Mouse (Mus musculus) kidney, embryonic 15.5 days (tissue): ENCODE data around the gene 1700001L19Rik. TPM values are rescaled to one million over a fixed set of nuclear protein-coding genes. Genes with fewer than 3 reads are reported as not detected.
"Not testable (repeated sequence)": the region's sequence is repeated elsewhere in the genome, so short reads cannot be mapped to it uniquely, and the experiment has no call there.

Source experiments
- ATAC-seq: fragments of 200-750 bp; cut with Nextera tagmentation; replicated peaks from 2 replicates; pipeline ENCODE4 v1.8.0; 2017; ENCODE audit warnings: moderate TSS enrichment; ENCODE audit not compliant: low FRiP score
- H3K27ac ChIP-seq: fragments of 300-500 bp; sonication (generic); 2 replicates; pipeline ENCODE4 v1.5.1; 2015; ENCODE audit warnings: mild to moderate bottlenecking, inconsistent platforms
- H3K27me3 ChIP-seq: fragments of 300-500 bp; sonication (generic); 2 replicates; pipeline ENCODE4 v1.6.1; 2015; ENCODE audit warnings: inconsistent platforms
- H3K36me3 ChIP-seq: fragments of 300-500 bp; sonication (generic); 2 replicates; pipeline ENCODE4 v1.6.1; 2015; ENCODE audit warnings: inconsistent platforms
- H3K4me1 ChIP-seq: fragments of 300-500 bp; sonication (generic); 2 replicates; pipeline ENCODE4 v1.6.1; 2015; ENCODE audit warnings: inconsistent platforms
- H3K4me2 ChIP-seq: fragments of 300-500 bp; sonication (generic); 2 replicates; pipeline ENCODE4 v1.6.1; 2015; ENCODE audit warnings: moderate library complexity, mild to moderate bottlenecking, inconsistent platforms
- H3K4me3 ChIP-seq: fragments of 300-500 bp; sonication (generic); replicated peaks from 2 replicates; pipeline ENCODE4 v1.5.1; 2015; ENCODE audit warnings: mild to moderate bottlenecking, inconsistent platforms
- H3K9ac ChIP-seq: fragments of 300-500 bp; sonication (generic); 2 replicates; pipeline ENCODE4 v1.6.1; 2015; ENCODE audit warnings: mild to moderate bottlenecking, inconsistent platforms
- H3K9me3 ChIP-seq: fragments of 300-500 bp; sonication (generic); replicated peaks from 2 replicates; pipeline ENCODE4 v1.6.1; 2016; ENCODE audit warnings: inconsistent platforms
- WGBS: fragments of 180-500 bp; shearing (Covaris S2); methylation state at CpG from one replicate; pipeline ENCODE4 v1.1.7; 2015; ENCODE audit warnings: mixed read lengths; 5-methylcytosine and 5-hydroxymethylcytosine counted together
- polyA plus RNA-seq: library from polyadenylated mRNA; unstranded; fragments of >200 nt; fragmentation: Nextera tagmentation; extraction: Ambion mirVana; gene quantifications from 2 replicates; pipeline ENCODE4 v1.2.1, GENCODE M21; 2015

1700001L19Rik gene
- polyA plus RNA-seq, result 0.27 and 0.90 TPM in 2 replicates

- peak within 1 kb of the TSS; percentile 25 for H3K4me3 ChIP-seq
- no peaks in the 10 kb centered on the region for H3K27me3 ChIP-seq
- 0 out of 2 replicates have a peak, but pooled peaks cover 5% of the 10 kb centered on the region for H3K4me1 ChIP-seq
- WGBS, result 9% methylated on average over 10 of the region's 10 CpGs
- peaks cover 18% of the 10 kb centered on the region for H3K36me3 ChIP-seq
- ATAC-seq, result no peak
- H3K9me3 ChIP-seq, result no peaks in the 10 kb centered on the region
- H3K4me2 ChIP-seq, result peak within 1 kb of the TSS; percentile 55
- H3K9ac ChIP-seq, result no peak within 1 kb of the TSS
- H3K27ac ChIP-seq, result no peak within 1 kb of the TSS
These were observed at the start of gene 1700001L19Rik for GRCm38 (mm10) chr13:68597199-68597598. Gene 1700001L19Rik (plus strand): TSS chr13:68597421.

- not testable (repeated sequence) for H3K27ac ChIP-seq, ATAC-seq, H3K36me3 ChIP-seq, H3K4me3 ChIP-seq, H3K4me2 ChIP-seq, H3K4me1 ChIP-seq, H3K9ac ChIP-seq, H3K9me3 ChIP-seq, H3K27me3 ChIP-seq
- 30% methylated on average over 6 of the region's 6 CpGs for WGBS
These were observed 43.8 kb upstream of the 1700001L19Rik start for GRCm38 (mm10) chr13:68553391-68553790.

DNA sequence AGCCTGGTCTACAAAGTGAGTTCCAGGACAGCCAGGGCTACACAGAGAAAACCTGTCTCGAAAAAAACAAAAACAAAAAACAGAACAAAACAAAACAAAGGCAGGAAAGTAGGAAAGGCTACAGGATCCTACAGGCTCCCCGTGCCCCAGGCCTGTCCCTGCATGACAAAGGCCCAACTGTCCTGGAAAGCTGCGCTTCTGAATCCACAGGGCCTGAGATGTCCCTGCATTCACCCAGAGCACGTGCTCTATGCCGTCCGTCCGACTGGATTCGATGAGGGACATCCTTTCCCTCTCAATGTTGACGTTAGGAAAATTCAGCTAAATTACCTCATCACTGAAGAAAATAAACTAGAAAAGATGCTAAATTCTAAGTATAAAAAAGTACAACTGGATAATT, 29.1 kb upstream of the 1700001L19Rik start:
- 96% methylated on average over 9 of the region's 9 CpGs for WGBS
- H3K36me3 ChIP-seq, result peaks cover 91% of the 10 kb centered on the region

GRCm38 (mm10) chr13:68568548-68568947, 28.7 kb upstream of the 1700001L19Rik start:
- no peaks in the 10 kb centered on the region for H3K27me3 ChIP-seq
- ATAC-seq, result no peak
- WGBS, result 91% methylated on average over 11 of the region's 11 CpGs
- H3K9ac ChIP-seq, result no peak overlapping the region
- H3K9me3 ChIP-seq, result no peaks in the 10 kb centered on the region
- H3K4me3 ChIP-seq, result no peak overlapping the region
- H3K36me3 ChIP-seq, result peaks cover 86% of the 10 kb centered on the region
- H3K4me1 ChIP-seq, result peaks cover 15% of the 10 kb centered on the region
- H3K4me2 ChIP-seq, result no peak overlapping the region
- H3K27ac ChIP-seq, result no peak overlapping the region

More for the DNA sequence above, 29.1 kb upstream of the 1700001L19Rik start:
- Histone ChIP-seq H3K27me3 (no peaks in the 10 kb centered on the region), H3K4me2 (no peak overlapping the region), H3K4me3 (no peak overlapping the region), H3K27ac (no peak overlapping the region), H3K9me3 (no peaks in the 10 kb centered on the region), H3K9ac (no peak overlapping the region), H3K4me1 (peaks cover 10% of the 10 kb centered on the region)
- ATAC-seq, result no peak

GRCm38 (mm10) chr13:68569589-68570336, 27.5 kb upstream of the 1700001L19Rik start:
- Histone ChIP-seq H3K27ac (no peak overlapping the region), H3K4me3 (no peak overlapping the region), H3K36me3 (peaks cover 78% of the 10 kb centered on the region), H3K4me1 (peaks cover 22% of the 10 kb centered on the region), H3K27me3 (no peaks in the 10 kb centered on the region), H3K4me2 (no peak overlapping the region), H3K9me3 (no peaks in the 10 kb centered on the region), H3K9ac (no peak overlapping the region)
- 65% methylated on average over 17 of the region's 17 CpGs for WGBS
- ATAC-seq, result no peak

DNA sequence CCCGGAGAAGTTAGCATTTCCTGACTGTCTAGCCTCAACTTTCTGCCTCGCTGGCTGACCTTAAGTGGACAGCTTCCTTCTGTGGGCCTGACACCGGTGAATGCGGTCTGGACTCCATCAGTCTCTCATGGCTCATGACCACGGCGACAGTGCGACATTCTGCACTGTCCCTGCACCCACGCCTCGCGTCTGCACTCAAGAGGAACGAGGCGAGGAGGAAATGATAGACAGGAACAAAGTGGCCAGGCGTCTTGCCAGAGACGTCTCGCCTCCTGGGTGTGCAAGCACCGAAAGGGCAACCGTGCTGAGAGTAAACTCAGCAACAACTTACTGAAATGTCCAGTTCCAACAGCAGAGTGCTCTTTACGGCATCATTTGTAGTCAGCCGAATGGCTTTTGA, 25.0 kb upstream of the 1700001L19Rik start:
- H3K9ac ChIP-seq, result no peak overlapping the region
- 73% methylated on average over 19 of the region's 19 CpGs for WGBS
- no peaks in the 10 kb centered on the region for H3K27me3 ChIP-seq
- no peaks in the 10 kb centered on the region for H3K9me3 ChIP-seq
- no peak for ATAC-seq
- no peak overlapping the region for H3K4me3 ChIP-seq
- peaks cover 22% of the 10 kb centered on the region for H3K4me1 ChIP-seq
- no peak overlapping the region for H3K4me2 ChIP-seq
- peaks cover 77% of the 10 kb centered on the region for H3K36me3 ChIP-seq
- H3K27ac ChIP-seq, result peak overlapping the region; percentile 86

DNA sequence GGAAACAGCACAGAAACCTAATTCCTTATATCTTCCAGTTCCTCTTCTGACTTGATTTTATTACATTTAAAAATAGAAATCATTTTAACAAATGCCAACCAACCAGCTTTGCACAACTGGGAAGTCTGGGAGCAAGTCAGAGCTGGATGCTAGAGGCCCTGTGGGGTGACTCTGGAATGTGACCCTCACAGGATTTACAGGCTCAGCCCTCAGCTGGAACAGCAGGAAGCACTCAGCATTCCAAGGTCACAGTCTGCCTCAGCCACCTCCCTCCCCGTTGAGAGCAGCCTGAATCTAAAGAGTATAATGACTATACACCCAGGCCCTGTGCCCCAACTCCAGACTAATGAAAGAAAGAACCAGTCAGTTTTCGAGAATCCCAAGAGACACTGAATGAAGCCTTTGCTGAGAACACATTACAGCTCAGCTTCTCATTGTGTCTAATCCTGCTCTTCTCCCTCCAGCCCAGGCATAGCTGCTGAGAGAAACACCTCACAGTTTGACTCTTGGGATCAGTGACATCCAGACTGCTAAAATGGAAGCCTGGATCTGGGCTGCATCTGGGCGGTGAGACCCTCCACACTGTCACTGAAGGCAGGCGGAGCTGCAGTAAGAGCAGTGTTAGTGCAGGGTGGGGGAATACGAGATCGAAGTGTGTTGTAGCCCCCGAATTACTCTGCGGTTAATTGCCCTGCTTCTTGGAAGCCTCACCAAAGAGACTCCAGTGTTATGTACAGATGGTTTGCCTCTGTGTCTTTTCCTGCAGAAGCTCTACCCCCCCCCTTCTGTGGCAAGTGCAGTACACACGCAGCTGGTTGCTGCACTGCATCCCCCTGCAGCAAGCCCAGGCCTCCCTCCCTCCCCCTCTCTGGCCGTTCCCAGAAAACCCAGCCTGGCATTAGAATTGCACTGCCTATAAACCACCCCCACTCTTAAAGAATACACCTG, 24.0 kb upstream of the 1700001L19Rik start:
- H3K9me3 ChIP-seq, result no peaks in the 10 kb centered on the region
- peaks cover 75% of the 10 kb centered on the region for H3K36me3 ChIP-seq
- peak overlapping the region; percentile 86 for H3K27ac ChIP-seq
- H3K9ac ChIP-seq, result no peak overlapping the region
- H3K4me1 ChIP-seq, result peaks cover 22% of the 10 kb centered on the region
- no peak overlapping the region for H3K4me2 ChIP-seq
- peak; percentile 90 for ATAC-seq
- 36% methylated on average over 10 of the region's 10 CpGs for WGBS
- no peak overlapping the region for H3K4me3 ChIP-seq
- no peaks in the 10 kb centered on the region for H3K27me3 ChIP-seq

DNA sequence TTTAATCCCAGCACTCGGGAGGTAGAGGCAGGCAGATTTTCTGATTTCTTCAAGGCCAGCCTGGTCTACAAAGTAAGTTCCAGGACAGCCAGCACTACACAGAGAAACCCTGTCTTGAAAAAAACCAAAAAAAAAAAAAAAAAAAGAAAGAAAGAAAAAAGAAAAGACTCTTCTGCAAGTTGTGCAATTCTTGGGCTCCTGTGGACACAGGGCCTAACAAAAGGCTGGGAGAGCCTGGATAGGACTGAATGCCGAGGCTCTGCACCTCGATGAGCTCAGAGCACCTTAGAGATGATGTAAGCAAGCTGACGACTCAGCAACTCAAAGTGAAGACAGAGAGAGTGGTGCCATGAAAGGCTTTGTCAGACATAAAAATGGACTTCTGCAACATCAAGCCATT, 22.8 kb upstream of the 1700001L19Rik start:
- Histone ChIP-seq H3K9me3 (no peaks in the 10 kb centered on the region), H3K36me3 (peaks cover 73% of the 10 kb centered on the region), H3K4me1 (peaks cover 22% of the 10 kb centered on the region), H3K27me3 (no peaks in the 10 kb centered on the region), H3K4me2 (no peak overlapping the region), H3K9ac (no peak overlapping the region), H3K4me3 (no peak overlapping the region), H3K27ac (no peak overlapping the region)
- no peak for ATAC-seq
- 73% methylated on average over 4 of the region's 4 CpGs for WGBS

GRCm38 (mm10) chr13:68577945-68578344, 19.3 kb upstream of the 1700001L19Rik start:
- Histone ChIP-seq H3K27me3 (no peaks in the 10 kb centered on the region), H3K4me2 (no peak overlapping the region), H3K9ac (no peak overlapping the region), H3K9me3 (no peaks in the 10 kb centered on the region), H3K4me3 (no peak overlapping the region), H3K4me1 (peaks cover 23% of the 10 kb centered on the region), H3K36me3 (peaks cover 43% of the 10 kb centered on the region), H3K27ac (no peak overlapping the region)
- WGBS, result 92% methylated on average over 7 of the region's 7 CpGs
- ATAC-seq, result no peak

GRCm38 (mm10) chr13:68581086-68581740, 16.0 kb upstream of the 1700001L19Rik start:
- Histone ChIP-seq H3K27me3 (no peaks in the 10 kb centered on the region), H3K4me3 (peak overlapping the region; percentile 76), H3K4me1 (peaks cover 20% of the 10 kb centered on the region), H3K9ac (peak overlapping the region; percentile 69), H3K9me3 (no peaks in the 10 kb centered on the region), H3K36me3 (peaks cover 53% of the 10 kb centered on the region), H3K4me2 (peak overlapping the region; percentile 83), H3K27ac (peak overlapping the region; percentile 80)
- 27% methylated on average over 14 of the region's 14 CpGs for WGBS
- ATAC-seq, result no peak

GRCm38 (mm10) chr13:68581747-68582516, 15.3 kb upstream of the 1700001L19Rik start, which contains the start of the genes Mtrr and Fastkd3:
Gene Mtrr (minus strand): TSS chr13:68582149.
Gene Fastkd3 (plus strand): TSS chr13:68582234.
- H3K4me1 ChIP-seq, result peaks cover 20% of the 10 kb centered on the region
- H3K27me3 ChIP-seq, result no peaks in the 10 kb centered on the region
- H3K27ac ChIP-seq, result peak within 1 kb of the TSS; percentile 80
- peak within 1 kb of the TSS; percentile 83 for H3K4me2 ChIP-seq
- H3K36me3 ChIP-seq, result peaks cover 53% of the 10 kb centered on the region
- peak; percentile 100 for ATAC-seq
- peak within 1 kb of the TSS; percentile 69 for H3K9ac ChIP-seq
- under 1% methylated on average over 81 of the region's 81 CpGs for WGBS
- no peaks in the 10 kb centered on the region for H3K9me3 ChIP-seq
- peak within 1 kb of the TSS; percentile 76 for H3K4me3 ChIP-seq
